Mouse (Mus musculus) heart, postnatal 0 days (tissue): ENCODE results near the gene Cuta. TPM values are rescaled to one million over a fixed set of nuclear protein-coding genes. Genes with fewer than 3 reads are reported as not detected.

Source experiments
- ATAC-seq: fragments of 200-750 bp; cut with Nextera tagmentation; 2 replicates; pipeline ENCODE4 v1.8.0; 2017; ENCODE audit warnings: low read depth, moderate number of reproducible peaks, moderate library complexity; ENCODE audit not compliant: insufficient read depth
- DNase-seq: peaks from one replicate; pipeline ENCODE4 v3.0.0-alpha.2; 2016; ENCODE audit warnings: low spot score
- H3K27ac ChIP-seq: fragments of 300-500 bp; sonication (generic); 2 replicates; pipeline ENCODE4 v1.5.1; 2014; ENCODE audit warnings: low read depth, mild to moderate bottlenecking
- H3K27me3 ChIP-seq: fragments of 300-500 bp; sonication (generic); 2 replicates; pipeline ENCODE4 v1.6.1; 2014; ENCODE audit warnings: low read length, mixed read lengths; ENCODE audit not compliant: control insufficient read depth, insufficient read depth
- H3K36me3 ChIP-seq: fragments of 300-500 bp; sonication (generic); replicated peaks from 2 replicates; pipeline ENCODE4 v1.6.1; 2014; ENCODE audit warnings: low read length, mixed read lengths; ENCODE audit not compliant: control insufficient read depth, insufficient read depth
- H3K4me1 ChIP-seq: fragments of 300-500 bp; sonication (generic); 2 replicates; pipeline ENCODE4 v1.6.1; 2014; ENCODE audit warnings: antibody characterized with exemption; ENCODE audit not compliant: control insufficient read depth, insufficient read depth
- H3K4me2 ChIP-seq: fragments of 300-500 bp; sonication (generic); 2 replicates; pipeline ENCODE4 v1.6.1; 2014; ENCODE audit warnings: low read depth, mild to moderate bottlenecking, low read length, moderate library complexity
- H3K4me3 ChIP-seq: fragments of 300-500 bp; sonication (generic); 2 replicates; pipeline ENCODE4 v1.5.1; 2014; ENCODE audit warnings: low read depth, low read length
- H3K9ac ChIP-seq: fragments of 300-500 bp; sonication (generic); replicated peaks from 2 replicates; pipeline ENCODE4 v1.6.1; 2014; ENCODE audit warnings: low read depth, low read length, mixed read lengths
- H3K9me3 ChIP-seq: fragments of 300-500 bp; sonication (generic); replicated peaks from 2 replicates; pipeline ENCODE4 v1.6.1; 2016; ENCODE audit warnings: low read length; ENCODE audit not compliant: control insufficient read depth
- CTCF ChIP-seq: IDR thresholded peaks from 2 replicates; pipeline ENCODE4 v1.5.1; 2016; ENCODE audit warnings: antibody characterized with exemption, control low read depth, low read depth
- EP300 ChIP-seq: IDR thresholded peaks from 2 replicates; pipeline ENCODE4 v1.6.1; 2016; ENCODE audit warnings: antibody characterized with exemption, low read depth
- WGBS: fragments of 180-500 bp; shearing (Covaris S2); extraction: QIAGEN DNeasy Blood & Tissue Kit; methylation state at CpG from one replicate; pipeline ENCODE4 v1.1.7; 2014; 5-methylcytosine and 5-hydroxymethylcytosine counted together
- polyA plus RNA-seq: library from polyadenylated mRNA; unstranded; fragments of >200 nt; fragmentation: Nextera tagmentation; extraction: Ambion mirVana; gene quantifications from 2 replicates; pipeline ENCODE4 v1.2.1, GENCODE M21; 2015
- total RNA-seq: library from RNA; depleted of rRNA; stranded (reverse); fragments of >200 nt; gene quantifications from 2 replicates; pipeline ENCODE4 v1.2.3, GENCODE M21; 2014; ENCODE audit warnings: low replicate concordance

Cuta gene
- total and polyA plus RNA-seq, 2 experiments from 2014 or later, result 80.2 to 180 TPM

- no peak for TF ChIP-seq EP300
- no peak for TF ChIP-seq CTCF
- Histone ChIP-seq H3K4me1 (no peaks in the 10 kb centered on the region), H3K36me3 (peaks cover 25% of the 10 kb centered on the region), H3K9ac (no peak overlapping the region), H3K9me3 (no peaks in the 10 kb centered on the region), H3K4me3 (no peak overlapping the region), H3K27ac (no peak overlapping the region), H3K4me2 (no peak overlapping the region), H3K27me3 (no peaks in the 10 kb centered on the region)
- ATAC-seq, result no peak
- DNase-seq, result no peak
- WGBS, result 87% methylated on average over 20 of the region's 21 CpGs
Measured at GRCm38 (mm10) chr17:26961572-26962240, 22.3 kb upstream of the Cuta start.

GRCm38 (mm10) chr17:26959815-26960214, 20.4 kb upstream of the Cuta start:
- WGBS, result 87% methylated on average over 4 of the region's 4 CpGs
- Histone ChIP-seq H3K27me3 (no peaks in the 10 kb centered on the region), H3K9me3 (no peaks in the 10 kb centered on the region)

GRCm38 (mm10) chr17:26958880-26959279, 19.5 kb upstream of the Cuta start:
- Histone ChIP-seq H3K9me3 (no peaks in the 10 kb centered on the region), H3K4me2 (no peak overlapping the region), H3K27me3 (no peaks in the 10 kb centered on the region), H3K9ac (no peak overlapping the region), H3K4me1 (peaks cover 11% of the 10 kb centered on the region; the same call in 1 of the 2 replicates), H3K36me3 (peaks cover 18% of the 10 kb centered on the region), H3K27ac (no peak overlapping the region), H3K4me3 (no peak overlapping the region)
- DNase-seq (no peak), ATAC-seq (no peak)
- WGBS, result 70% methylated on average over 5 of the region's 5 CpGs
- no peak for TF ChIP-seq CTCF
- no peak for TF ChIP-seq EP300

More at GRCm38 (mm10) chr17:26959815-26960214, 20.4 kb upstream of the Cuta start:
- ATAC-seq, result no peak
- Histone ChIP-seq H3K36me3 (peaks cover 25% of the 10 kb centered on the region), H3K4me1 (peaks cover 4% of the 10 kb centered on the region; the same call in 1 of the 2 replicates), H3K27ac (no peak overlapping the region), H3K4me3 (no peak overlapping the region), H3K4me2 (no peak overlapping the region), H3K9ac (no peak overlapping the region)
- DNase-seq, result no peak
- no peak for TF ChIP-seq CTCF
- no peak for TF ChIP-seq EP300

GRCm38 (mm10) chr17:26957872-26958271, 18.5 kb upstream of the Cuta start:
- H3K4me3 ChIP-seq, result no peak overlapping the region
- no peak overlapping the region for H3K4me2 ChIP-seq
- no peak overlapping the region for H3K27ac ChIP-seq
- WGBS, result 89% methylated on average over 5 of the region's 5 CpGs
- peaks cover 20% of the 10 kb centered on the region for H3K4me1 ChIP-seq
- no peaks in the 10 kb centered on the region for H3K27me3 ChIP-seq
- ATAC-seq, result no peak
- DNase-seq, result no peak
- TF ChIP-seq EP300 (no peak), CTCF (no peak)
- no peaks in the 10 kb centered on the region for H3K9me3 ChIP-seq
- no peak overlapping the region for H3K9ac ChIP-seq
- peaks cover 17% of the 10 kb centered on the region for H3K36me3 ChIP-seq

- 63% methylated on average over 18 of the region's 18 CpGs for WGBS
- no peak overlapping the region for H3K4me3 ChIP-seq
Measured at GRCm38 (mm10) chr17:26956895-26957294, 17.5 kb upstream of the Cuta start.

GRCm38 (mm10) chr17:26956309-26956708, 16.9 kb upstream of the Cuta start:
- WGBS, result 72% methylated on average over 5 of the region's 5 CpGs

More at GRCm38 (mm10) chr17:26956895-26957294, 17.5 kb upstream of the Cuta start:
- Histone ChIP-seq H3K27ac (no peak overlapping the region), H3K9me3 (no peaks in the 10 kb centered on the region), H3K9ac (no peak overlapping the region), H3K36me3 (peaks cover 14% of the 10 kb centered on the region), H3K4me2 (no peak overlapping the region), H3K4me1 (peaks cover 30% of the 10 kb centered on the region), H3K27me3 (no peaks in the 10 kb centered on the region)
- DNase-seq, result no peak
- TF ChIP-seq CTCF (no peak), EP300 (no peak)
- ATAC-seq, result no peak

More at GRCm38 (mm10) chr17:26956309-26956708, 16.9 kb upstream of the Cuta start:
- TF ChIP-seq CTCF, result no peak
- no peak for TF ChIP-seq EP300
- Histone ChIP-seq H3K4me2 (no peak overlapping the region), H3K9me3 (no peaks in the 10 kb centered on the region), H3K27ac (no peak overlapping the region), H3K36me3 (peaks cover 14% of the 10 kb centered on the region), H3K4me1 (peaks cover 35% of the 10 kb centered on the region), H3K4me3 (no peak overlapping the region), H3K27me3 (no peaks in the 10 kb centered on the region), H3K9ac (no peak overlapping the region)
- ATAC-seq, result no peak
- no peak for DNase-seq
